Mouse (Mus musculus) neutrophil, adult 65 days (primary cell): ENCODE data around the gene Caln1. TPM values are rescaled to one million over a fixed set of nuclear protein-coding genes. Genes with fewer than 3 reads are reported as not detected.

ENCODE experiments used
- total RNA-seq: library from RNA; stranded (reverse); gene quantifications from 2 replicates; pipeline ENCODE4 v1.2.4, GENCODE M21; 2023

The Caln1 gene
- total RNA-seq: not detected in 2 replicates

DNA sequence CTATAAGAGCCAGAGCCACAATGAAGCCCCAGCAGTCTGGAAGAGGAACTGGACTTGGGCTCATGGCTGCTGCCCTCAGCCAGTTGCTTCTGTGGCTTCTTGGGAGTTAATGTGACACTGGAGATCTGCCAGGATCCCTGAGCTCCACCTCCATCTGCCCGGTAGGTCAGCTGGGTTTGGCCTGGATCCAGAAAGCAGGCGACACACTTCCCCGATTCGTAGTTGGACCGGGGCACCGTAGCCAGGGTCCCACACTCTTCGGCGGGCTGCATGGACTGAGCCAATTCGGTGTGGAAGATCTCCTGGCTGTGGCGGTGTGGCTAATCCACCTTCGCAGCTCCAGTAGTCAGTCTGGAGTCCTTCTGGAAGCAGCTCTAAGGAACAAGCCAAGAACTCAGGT lies at the start of gene Caln1:
Caln1 (plus strand) TSS at position 219 of the 400 bp plus-strand sequence.

DNA sequence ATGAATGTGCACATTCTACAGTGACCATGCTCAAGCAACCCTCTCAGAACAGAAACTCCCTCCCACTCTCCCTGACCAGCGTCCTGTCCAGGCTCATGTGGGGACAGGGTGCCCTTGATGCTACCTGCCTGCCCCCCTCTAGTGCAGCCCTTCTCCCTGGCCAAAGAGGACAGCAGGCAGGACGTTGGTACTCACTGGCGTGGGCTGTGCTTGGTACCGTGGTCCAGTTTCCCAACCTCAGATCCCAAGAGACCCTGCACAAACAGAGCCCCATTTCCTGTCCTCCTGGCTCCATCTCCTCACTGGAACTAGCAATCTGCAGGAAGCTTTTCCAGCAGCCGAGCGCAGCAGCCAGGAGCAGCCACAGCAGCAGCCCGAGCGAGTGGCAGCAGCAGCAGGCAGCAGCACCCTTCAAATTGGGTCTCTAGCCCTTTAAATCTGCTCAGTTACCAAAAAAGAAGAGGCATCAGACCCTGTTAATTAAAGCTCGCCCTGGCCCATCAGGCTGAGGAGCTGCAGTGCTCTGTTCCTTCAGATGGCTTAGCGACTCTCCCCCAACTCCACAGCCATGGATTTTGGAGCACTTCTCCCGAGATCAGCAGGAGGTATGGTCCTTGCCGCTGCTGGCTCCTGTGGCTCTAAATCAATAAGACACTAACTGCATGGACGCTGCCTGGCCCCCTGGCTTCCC lies 15.1 kb downstream of the Caln1 start, which contains the start of gene A330070K13Rik:
A330070K13Rik (minus strand) TSS at position 410 of the 691 bp plus-strand sequence.

Other genes starting within 250 kb of the Caln1 start
- gene Kctd7, start 224.6 kb upstream of the Caln1 start, total RNA-seq: 5.1 and 5.3 TPM in 2 replicates
- gene Rabgef1, start 197.7 kb upstream of the Caln1 start, total RNA-seq: 220 and 322 TPM in 2 replicates
- gene Tmem248, start 152.4 kb upstream of the Caln1 start, total RNA-seq: 67.3 and 67.9 TPM in 2 replicates
- 46.5 and 48.1 TPM in 2 replicates for gene Sbds, start 113.9 kb upstream of the Caln1 start, total RNA-seq
- 9.4 and 11.7 TPM in 2 replicates for gene Tyw1, start 113.8 kb upstream of the Caln1 start, total RNA-seq
- not detected in 2 replicates for gene A330070K13Rik, start 15.2 kb downstream of the Caln1 start, total RNA-seq